ENCODE assay signal across 16 mouse cellular contexts in genomic region chr11:88976320-88976719, GRCm38 (mm10). TPM values are rescaled to one million over a fixed set of nuclear protein-coding genes. Genes with fewer than 3 reads are reported as not detected.
A peak's percentile ranks its signal among the peaks of the same experiment; 100 is the strongest.
DNase-seq lines count a peak whose midpoint lies in the region; ATAC-seq and TF ChIP-seq lines count a peak whose summit lies in the region.
"Had no signal": no experiment of that assay in that cellular context is flagged by ENCODE, and none has a peak within 500 bp of the region (broad histone marks: within the 10 kb centered on the region; RNA-seq: fewer than 3 reads in every experiment).

No protein-coding gene starts in this region.

- no peak for DNase-seq in cerebellum, adult 2 months
- DNase-seq in cerebellum, postnatal 25 days, result no peak
- DNase-seq in layer of hippocampus, adult 2 months (ENCODE audit: low spot score in 2 of 2), result no peak
- DNase-seq in layer of hippocampus, adult 9-11 months, result no peak
- DNase-seq in 3T3-L1 (ENCODE audit: low read depth, low spot score) (peak; percentile 48), ZHBTc4 (ENCODE audit: low read depth, low spot score) (peak; percentile 72)
- DNase-seq in urinary bladder, postnatal 10 days (ENCODE audit: low spot score), result no peak
- DNase-seq: cerebellum, adult 11-12 months; right cerebral cortex, postnatal 14 days had no signal

- H3K4me1 ChIP-seq in cerebellum, adult 2 months (ENCODE audit: control insufficient read depth, insufficient read depth, low read length), result no peaks in the 10 kb centered on the region; the same call in 1 of the 2 replicates

- TF ChIP-seq CTCF in cerebellum, adult 2 months (IDR thresholded peaks at IDR 0.05; ENCODE audit: borderline replicate concordance, insufficient read depth, low read depth, low read length), result peak; percentile 34; the same call in 1 of the 2 replicates
- peak; percentile 77 for TF ChIP-seq CTCF in layer of hippocampus, adult 2 months (conservative IDR thresholded peaks at IDR 0.05)

- H3K4me3 ChIP-seq in cerebellum, adult 2 months (replicated peaks; ENCODE audit: insufficient read depth, low read depth, low read length), result no peak overlapping the region
- no peak overlapping the region for H3K4me3 ChIP-seq in layer of hippocampus, adult 2 months
- H3K4me3 ChIP-seq: embryonic facial prominence, embryonic 12.5 days; hindbrain, embryonic 12.5 days; limb, embryonic 12.5 days had no signal

- no peaks in the 10 kb centered on the region for H3K27me3 ChIP-seq in cerebellum, adult 2 months (ENCODE audit: control insufficient read depth, insufficient read depth, low read length)
- H3K27me3 ChIP-seq: embryonic facial prominence, embryonic 12.5 days; hindbrain, embryonic 12.5 days; limb, embryonic 12.5 days had no signal

- no peak for TF ChIP-seq POLR2A in cerebellum, adult 2 months (IDR thresholded peaks at IDR 0.05; ENCODE audit: borderline replicate concordance, insufficient read depth, low read length)

- no peak for ATAC-seq in activated CD4-positive, CD25-positive, alpha-beta regulatory T cell, adult 4 months

- 93% methylated on average over 2 of the region's 2 CpGs for WGBS in cerebellum, adult 2 months

- no peak overlapping the region for H3K27ac ChIP-seq in cerebellum, adult 2 months (ENCODE audit: insufficient read depth, low read length)
- H3K27ac ChIP-seq in layer of hippocampus, adult 2 months, result no peak overlapping the region
- H3K27ac ChIP-seq: embryonic facial prominence, embryonic 12.5 days; hindbrain, embryonic 12.5 days; limb, embryonic 12.5 days had no signal

RNA-seq across cellular contexts. Expression of gene Coil, which starts 6.3 kb away (rescaled TPM):
- polyA plus RNA-seq in cerebellum, adult 2 months (2012; rRNA removed), result 22.3 and 23.5 TPM in 2 replicates
- 10 to 100 TPM; 20.9 to 21.7 TPM for total RNA-seq in layer of hippocampus, adult 2 months (2021)
- polyA plus RNA-seq in activated CD4-positive, CD25-positive, alpha-beta regulatory T cell, adult 4 months (2017; shearing (Covaris generic)), result 1 to 10 TPM; 4.8 to 6.5 TPM

RNA-seq across cellular contexts. Expression of gene Elobl, which starts 9.6 kb away (rescaled TPM):
- polyA plus RNA-seq in cerebellum, adult 2 months (2012; rRNA removed), result not detected in 2 replicates
- not detected for total RNA-seq in layer of hippocampus, adult 2 months (2021)
- polyA plus RNA-seq in activated CD4-positive, CD25-positive, alpha-beta regulatory T cell, adult 4 months (2017; shearing (Covaris generic)), result not detected
- total RNA-seq: granulocyte monocyte progenitor cell, adult 5-6 weeks; layer of hippocampus, adult 18-20 months; megakaryocyte, adult 5-6 weeks had no signal
- polyA plus RNA-seq: embryonic facial prominence, embryonic 12.5 days; hindbrain, embryonic 12.5 days; limb, embryonic 12.5 days had no signal

RNA-seq across cellular contexts. Expression of gene Scpep1, which starts 21.1 kb away (rescaled TPM):
- 17.5 and 18.6 TPM in 2 replicates for polyA plus RNA-seq in cerebellum, adult 2 months (2012; rRNA removed)
- total RNA-seq in layer of hippocampus, adult 2 months (2021), result 10 to 100 TPM; 13.2 to 13.9 TPM
- 10 to 100 TPM; 24.0 to 33.4 TPM for polyA plus RNA-seq in activated CD4-positive, CD25-positive, alpha-beta regulatory T cell, adult 4 months (2017; shearing (Covaris generic))

RNA-seq across cellular contexts. Expression of gene Trim25, which starts 22.9 kb away (rescaled TPM):
- 2.4 and 2.5 TPM in 2 replicates for polyA plus RNA-seq in cerebellum, adult 2 months (2012; rRNA removed)
- 1 to 10 TPM; 4.8 to 4.9 TPM for total RNA-seq in layer of hippocampus, adult 2 months (2021)
- 10 to 100 TPM; 10.3 to 15.4 TPM for polyA plus RNA-seq in activated CD4-positive, CD25-positive, alpha-beta regulatory T cell, adult 4 months (2017; shearing (Covaris generic))

Comparison
In these comparisons a context has a peak if more than half of its experiments do, and no peak if none do; other contexts are left out.
1. DNase-seq: peak in 3T3-L1 (single experiment) and ZHBTc4 (single experiment); none in cerebellum, adult 2 months (0 of 2), cerebellum, postnatal 25 days (0 of 2), layer of hippocampus, adult 2 months (0 of 2), layer of hippocampus, adult 9-11 months (single experiment) and urinary bladder, postnatal 10 days (single experiment).